Mouse (Mus musculus) midbrain, postnatal 0 days (tissue): ENCODE data around the gene Slc37a1. TPM values are rescaled to one million over a fixed set of nuclear protein-coding genes. Genes with fewer than 3 reads are reported as not detected.

Source experiments
- ATAC-seq: fragments of 200-750 bp; cut with Nextera tagmentation; 2 replicates; pipeline ENCODE4 v1.8.0; 2017; ENCODE audit warnings: moderate number of reproducible peaks, mild to moderate bottlenecking, moderate TSS enrichment, moderate library complexity; ENCODE audit not compliant: low FRiP score
- DNase-seq: peaks from one replicate; pipeline ENCODE4 v3.0.0-alpha.2; 2015; ENCODE audit warnings: low spot score
- H3K27ac ChIP-seq: fragments of 300-500 bp; sonication (generic); 2 replicates; pipeline ENCODE4 v1.5.1; 2014; ENCODE audit warnings: low read depth, mild to moderate bottlenecking, low read length, mixed read lengths
- H3K27me3 ChIP-seq: fragments of 300-500 bp; sonication (generic); 2 replicates; pipeline ENCODE4 v1.6.1; 2014; ENCODE audit warnings: low read length, control low read depth, mixed read lengths; ENCODE audit not compliant: insufficient read depth
- H3K36me3 ChIP-seq: fragments of 300-500 bp; sonication (generic); 2 replicates; pipeline ENCODE4 v1.6.1; 2014; ENCODE audit warnings: low read length, control low read depth, mixed read lengths; ENCODE audit not compliant: insufficient read depth
- H3K4me1 ChIP-seq: fragments of 300-500 bp; sonication (generic); 2 replicates; pipeline ENCODE4 v1.6.1; 2014; ENCODE audit warnings: mild to moderate bottlenecking, control low read depth, antibody characterized with exemption, low read length, mixed read lengths; ENCODE audit not compliant: insufficient read depth
- H3K4me2 ChIP-seq: fragments of 300-500 bp; sonication (generic); 2 replicates; pipeline ENCODE4 v1.6.1; 2014; ENCODE audit warnings: low read depth, mild to moderate bottlenecking, low read length, mixed read lengths; ENCODE audit not compliant: poor library complexity, severe bottlenecking
- H3K4me3 ChIP-seq: fragments of 300-500 bp; sonication (generic); 2 replicates; pipeline ENCODE4 v1.5.1; 2014; ENCODE audit warnings: low read depth, mild to moderate bottlenecking, low read length, moderate library complexity
- H3K9ac ChIP-seq: fragments of 300-500 bp; sonication (generic); replicated peaks from 2 replicates; pipeline ENCODE4 v1.6.1; 2014; ENCODE audit warnings: mild to moderate bottlenecking, low read length, moderate library complexity, mixed read lengths; ENCODE audit not compliant: poor library complexity, severe bottlenecking
- H3K9me3 ChIP-seq: fragments of 300-500 bp; sonication (generic); 2 replicates; pipeline ENCODE4 v1.6.1; 2016; ENCODE audit warnings: low read length, control low read depth
- CTCF ChIP-seq: IDR thresholded peaks from 2 replicates; pipeline ENCODE4 v1.5.1; 2016; ENCODE audit warnings: antibody characterized with exemption, mild to moderate bottlenecking
- WGBS: fragments of 180-500 bp; shearing (Covaris S2); extraction: QIAGEN DNeasy Blood & Tissue Kit; methylation state at CpG from one replicate; pipeline ENCODE4 v1.1.7; 2014; 5-methylcytosine and 5-hydroxymethylcytosine counted together
- polyA plus RNA-seq: library from polyadenylated mRNA; unstranded; fragments of >200 nt; fragmentation: Nextera tagmentation; extraction: Ambion mirVana; gene quantifications from 2 replicates; pipeline ENCODE4 v1.2.1, GENCODE M21; 2015
- total RNA-seq: library from RNA; depleted of rRNA; stranded (reverse); fragments of >200 nt; gene quantifications from 2 replicates; pipeline ENCODE4 v1.2.3, GENCODE M21; 2014

Slc37a1 gene
- total and polyA plus RNA-seq, 2 experiments from 2014 or later = 6.9 to 11.0 TPM

DNA sequence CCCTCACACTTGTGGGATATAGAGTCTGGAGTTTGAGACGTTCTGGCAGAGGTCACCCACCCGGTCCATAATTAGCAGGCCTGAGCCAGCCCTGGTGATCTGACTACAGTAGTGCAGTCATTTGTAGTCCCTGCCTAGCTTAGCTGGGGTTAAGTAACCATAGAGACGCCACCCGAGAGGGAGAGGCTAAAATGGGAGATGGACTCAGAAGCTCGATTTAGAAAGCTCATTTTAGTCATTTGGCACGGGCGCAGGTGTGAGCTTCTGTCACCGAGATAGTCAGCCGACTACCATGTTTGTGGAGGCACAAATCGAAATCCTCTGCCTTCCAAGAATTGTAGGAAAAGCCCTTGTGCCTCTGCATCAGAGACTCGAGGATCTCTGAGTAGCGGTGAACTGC lies 34.8 kb downstream of the Slc37a1 start:
- no peak for TF ChIP-seq CTCF
- ATAC-seq (no peak), DNase-seq (no peak)
- no peak overlapping the region for H3K9ac ChIP-seq
- no peak overlapping the region for H3K4me3 ChIP-seq
- WGBS = 74% methylated on average over 12 of the region's 12 CpGs
- H3K9me3 ChIP-seq = no peaks in the 10 kb centered on the region
- H3K27me3 ChIP-seq = no peaks in the 10 kb centered on the region
- no peaks in the 10 kb centered on the region for H3K4me1 ChIP-seq
- H3K36me3 ChIP-seq = peaks cover 7% of the 10 kb centered on the region; the same call in 1 of the 2 replicates
- H3K27ac ChIP-seq = no peak overlapping the region
- no peak overlapping the region for H3K4me2 ChIP-seq

DNA sequence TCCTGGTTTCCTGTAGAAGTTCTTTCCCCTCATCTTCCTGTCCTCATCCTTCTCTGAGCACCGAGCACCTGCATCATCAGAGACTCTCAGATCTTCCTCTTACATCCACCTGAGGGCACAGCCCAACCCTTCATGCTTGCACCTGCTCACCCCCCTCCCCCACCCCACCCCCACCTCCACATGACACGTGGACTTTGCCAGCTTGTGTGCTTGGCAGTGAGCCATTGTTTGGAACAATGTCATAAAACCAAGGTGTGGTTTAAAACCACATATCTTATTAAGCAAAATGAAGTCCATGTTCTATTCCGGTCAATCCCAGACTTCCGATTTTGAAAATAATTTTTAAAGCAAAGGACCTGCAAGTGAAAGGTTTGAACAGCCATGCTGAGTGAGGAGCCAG lies 35.9 kb downstream of the Slc37a1 start:
- no peak for DNase-seq
- no peak overlapping the region for H3K4me3 ChIP-seq
- H3K4me1 ChIP-seq = no peaks in the 10 kb centered on the region
- no peak overlapping the region for H3K9ac ChIP-seq
- no peak overlapping the region for H3K27ac ChIP-seq
- H3K36me3 ChIP-seq = no peaks in the 10 kb centered on the region
- no peaks in the 10 kb centered on the region for H3K27me3 ChIP-seq
- no peak overlapping the region for H3K4me2 ChIP-seq
- ATAC-seq = no peak
- no peak for TF ChIP-seq CTCF
- 93% methylated on average over 4 of the region's 4 CpGs for WGBS
- H3K9me3 ChIP-seq = no peaks in the 10 kb centered on the region

DNA sequence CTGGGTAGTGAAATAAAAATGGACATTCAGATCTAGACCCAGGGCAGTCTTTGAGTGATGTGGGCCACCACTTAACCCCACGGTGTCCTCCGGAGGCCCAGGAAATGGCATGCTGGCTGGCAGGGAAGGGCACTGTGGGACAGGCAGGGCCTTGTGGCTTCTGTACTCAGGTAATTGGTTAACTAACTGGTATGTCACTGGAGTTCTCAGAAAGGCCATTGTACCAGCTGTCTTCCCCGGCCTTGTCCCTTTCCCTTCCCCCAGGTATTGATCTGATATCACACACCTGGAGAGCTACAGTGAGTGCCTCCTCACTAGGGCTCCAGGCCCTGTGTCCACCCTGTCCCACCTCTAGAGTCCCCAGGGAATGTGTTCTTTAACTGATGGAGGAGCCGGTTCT lies 36.8 kb downstream of the Slc37a1 start:
- 91% methylated on average over 4 of the region's 4 CpGs for WGBS

DNA sequence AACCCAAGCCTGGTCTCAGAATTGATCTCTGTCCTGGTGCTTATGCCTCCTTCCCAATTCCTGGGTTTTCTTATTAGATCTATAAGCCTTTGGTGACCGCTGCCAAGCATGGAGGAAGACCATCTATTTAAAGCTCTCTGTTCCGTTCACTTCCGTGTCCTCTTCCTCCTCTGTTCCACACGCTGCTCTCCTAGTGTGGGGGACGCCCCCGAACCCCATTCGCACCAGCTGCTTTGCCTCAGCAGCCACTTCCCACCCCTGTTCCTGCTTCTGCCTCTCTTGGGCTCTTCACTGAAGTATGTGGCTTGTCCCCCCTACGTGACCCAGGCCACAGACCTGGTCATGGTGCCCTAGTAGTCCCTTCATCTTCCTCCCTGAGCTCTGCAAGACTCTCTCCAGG lies 37.6 kb downstream of the Slc37a1 start:
- ATAC-seq (no peak), DNase-seq (no peak)
- H3K27ac ChIP-seq = no peak overlapping the region
- no peak for TF ChIP-seq CTCF
- H3K27me3 ChIP-seq = no peaks in the 10 kb centered on the region
- WGBS = 87% methylated on average over 8 of the region's 8 CpGs
- no peaks in the 10 kb centered on the region for H3K4me1 ChIP-seq
- no peak overlapping the region for H3K4me3 ChIP-seq
- H3K9ac ChIP-seq = no peak overlapping the region
- no peak overlapping the region for H3K4me2 ChIP-seq
- H3K9me3 ChIP-seq = no peaks in the 10 kb centered on the region
- H3K36me3 ChIP-seq = no peaks in the 10 kb centered on the region

More for the DNA sequence above, 36.8 kb downstream of the Slc37a1 start:
- H3K4me3 ChIP-seq = no peak overlapping the region
- H3K9me3 ChIP-seq = no peaks in the 10 kb centered on the region
- no peak overlapping the region for H3K9ac ChIP-seq
- H3K27ac ChIP-seq = no peak overlapping the region
- no peak overlapping the region for H3K4me2 ChIP-seq
- H3K36me3 ChIP-seq = no peaks in the 10 kb centered on the region
- ATAC-seq (no peak), DNase-seq (no peak)
- H3K27me3 ChIP-seq = no peaks in the 10 kb centered on the region
- H3K4me1 ChIP-seq = no peaks in the 10 kb centered on the region
- no peak for TF ChIP-seq CTCF

DNA sequence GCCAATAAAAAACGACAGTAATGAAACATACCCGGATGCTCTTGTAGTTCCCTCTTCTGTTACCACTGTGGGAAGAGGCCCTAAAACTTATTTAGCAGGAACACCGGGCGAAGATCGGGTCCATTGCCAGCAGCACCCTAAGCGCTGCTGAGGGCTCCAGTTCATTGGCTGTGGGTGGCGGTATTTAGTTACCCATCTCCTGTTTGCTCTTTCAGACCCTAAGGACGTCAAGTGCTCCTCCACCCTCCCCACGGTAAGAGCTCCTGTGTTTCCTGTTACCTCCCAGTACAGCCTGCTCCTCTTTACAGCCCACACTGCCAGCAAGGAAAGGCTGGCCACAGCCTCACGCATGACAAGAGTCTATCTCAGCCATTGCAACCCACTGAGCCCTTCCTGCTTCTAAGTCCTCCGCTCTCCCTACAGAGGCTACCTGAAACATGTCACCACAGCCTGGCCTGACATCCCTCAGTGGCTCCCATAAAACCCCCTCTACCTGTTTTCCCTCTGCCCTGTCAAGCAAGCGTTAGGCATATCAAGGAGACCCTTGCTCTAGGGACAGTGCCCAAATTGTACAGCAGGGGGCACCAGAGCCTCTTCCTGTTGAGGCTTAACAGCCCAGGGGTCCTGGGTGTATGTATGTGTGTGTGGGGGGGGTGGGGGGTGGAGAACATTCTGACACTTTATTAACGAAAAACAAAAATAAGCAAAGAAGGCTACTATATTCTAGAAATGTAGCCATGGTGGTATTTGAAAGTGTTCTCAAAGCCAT lies 39.0 kb downstream of the Slc37a1 start:
- WGBS = 77% methylated on average over 13 of the region's 13 CpGs
- no peaks in the 10 kb centered on the region for H3K27me3 ChIP-seq
- DNase-seq (peak; percentile 76), ATAC-seq (no peak)
- H3K36me3 ChIP-seq = no peaks in the 10 kb centered on the region
- no peaks in the 10 kb centered on the region for H3K9me3 ChIP-seq
- peak; percentile 83 for TF ChIP-seq CTCF
- H3K4me1 ChIP-seq = no peaks in the 10 kb centered on the region
- H3K4me2 ChIP-seq = no peak overlapping the region
- H3K9ac ChIP-seq = no peak overlapping the region
- H3K27ac ChIP-seq = no peak overlapping the region
- H3K4me3 ChIP-seq = no peak overlapping the region

DNA sequence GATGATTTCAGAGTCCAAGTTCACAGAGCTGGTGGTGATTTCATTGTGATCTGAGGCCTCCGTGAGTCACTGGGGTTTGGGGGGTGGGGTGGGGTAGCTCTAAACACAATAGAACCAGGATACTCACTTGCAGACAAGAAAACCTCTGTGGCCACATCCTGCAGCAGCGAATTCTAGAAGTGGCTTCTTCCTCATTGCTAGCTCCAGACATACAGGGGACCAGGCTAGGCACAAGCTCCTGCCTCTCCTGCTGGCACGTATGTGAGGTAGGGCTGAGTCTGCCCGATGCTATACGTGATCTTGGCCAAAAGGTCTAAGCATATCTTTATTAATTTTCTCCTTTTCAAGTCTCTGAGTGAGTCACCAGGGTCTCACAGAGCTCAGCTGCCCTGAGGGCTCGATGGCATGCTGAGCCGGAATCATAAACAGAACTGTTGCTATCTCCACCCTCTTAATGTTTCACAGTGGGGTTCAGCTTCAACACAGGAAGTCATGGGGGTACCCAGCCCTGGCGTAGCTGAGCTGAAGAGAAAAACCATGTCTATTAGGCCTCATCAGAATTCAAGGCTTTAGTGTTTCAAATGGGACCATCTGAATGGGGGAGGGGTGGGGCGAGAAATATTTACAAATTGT lies 39.7 kb downstream of the Slc37a1 start:
- no peaks in the 10 kb centered on the region for H3K27me3 ChIP-seq
- TF ChIP-seq CTCF = no peak
- no peak overlapping the region for H3K4me2 ChIP-seq
- no peak for DNase-seq
- no peak for ATAC-seq
- no peaks in the 10 kb centered on the region for H3K36me3 ChIP-seq
- no peak overlapping the region for H3K9ac ChIP-seq
- no peak overlapping the region for H3K27ac ChIP-seq
- H3K9me3 ChIP-seq = no peaks in the 10 kb centered on the region
- no peak overlapping the region for H3K4me3 ChIP-seq
- no peaks in the 10 kb centered on the region for H3K4me1 ChIP-seq
- WGBS = 30% methylated on average over 9 of the region's 9 CpGs
